In genomic region chr2:18815336-18815965, GRCm38 (mm10) we compare ENCODE assay signal across 27 mouse cellular contexts.
DNase-seq lines count a peak whose midpoint lies in the region; ATAC-seq lines count a peak whose summit lies in the region.
"Had no signal": no experiment of that assay in that cellular context is flagged by ENCODE, and none has a peak within 500 bp of the region (broad histone marks: within the 10 kb centered on the region; RNA-seq: fewer than 3 reads in every experiment).

No protein-coding gene starts in this region.

- peak; percentile 19 for DNase-seq in cerebellum, adult 9-10 months
- DNase-seq in kidney, postnatal 10 days, result peak; percentile 16
- DNase-seq in B cell, adult 2 months, result peak; percentile 63 to 66
- peak; percentile 44 to 62 for DNase-seq in cerebellum, postnatal 25 days
- DNase-seq in frontal cortex, postnatal 10 days (ENCODE audit: low spot score in 2 of 2), result no peak
- no peak for DNase-seq in ovary, postnatal 36 days (ENCODE audit: low spot score)
- DNase-seq: adrenal gland, adult 2 months; gastrocnemius, postnatal 14 days; heart, adult 11 months; kidney, adult 11 months; kidney, postnatal 36 days; liver, postnatal 0 days; retina, postnatal 1 day; right cerebral cortex, postnatal 14 days had no signal

- no peak overlapping the region for H3K4me2 ChIP-seq in kidney, embryonic 15.5 days
- H3K4me2 ChIP-seq: embryonic facial prominence, embryonic 15.5 days; forebrain, embryonic 13.5 days; heart, embryonic 15.5 days; hindbrain, embryonic 12.5 days; liver, embryonic 12.5 days; midbrain, embryonic 12.5 days; stomach, embryonic 15.5 days had no signal

- no peak overlapping the region for H3K4me3 ChIP-seq in kidney, embryonic 15.5 days (replicated peaks)
- H3K4me3 ChIP-seq: embryonic facial prominence, embryonic 15.5 days; forebrain, embryonic 13.5 days; heart, embryonic 10.5 days; heart, embryonic 15.5 days; hindbrain, embryonic 12.5 days; layer of hippocampus, adult 2 months; liver, embryonic 12.5 days; megakaryocyte, embryonic 14.5 days; midbrain, embryonic 12.5 days; stomach, embryonic 15.5 days had no signal

- H3K4me1 ChIP-seq in kidney, embryonic 15.5 days, result no peaks in the 10 kb centered on the region
- H3K4me1 ChIP-seq: embryonic facial prominence, embryonic 15.5 days; heart, embryonic 15.5 days; liver, embryonic 12.5 days; stomach, embryonic 15.5 days had no signal

- 79% methylated on average over 6 of the region's 6 CpGs for WGBS in kidney, embryonic 15.5 days

- no peaks in the 10 kb centered on the region for H3K9me3 ChIP-seq in kidney, embryonic 15.5 days (replicated peaks)
- H3K9me3 ChIP-seq: embryonic facial prominence, embryonic 15.5 days; forebrain, embryonic 13.5 days; heart, embryonic 10.5 days; heart, embryonic 15.5 days; hindbrain, embryonic 12.5 days; liver, embryonic 12.5 days; megakaryocyte, embryonic 14.5 days; midbrain, embryonic 12.5 days; stomach, embryonic 15.5 days had no signal

- no peaks in the 10 kb centered on the region for H3K27me3 ChIP-seq in kidney, embryonic 15.5 days
- H3K27me3 ChIP-seq: embryonic facial prominence, embryonic 15.5 days; forebrain, embryonic 13.5 days; heart, embryonic 15.5 days; hindbrain, embryonic 12.5 days; midbrain, embryonic 12.5 days; stomach, embryonic 15.5 days had no signal

- no peak; the same call in 1 of the 2 replicates for ATAC-seq in cerebellum, adult (ENCODE audit: insufficient number of reproducible peaks, low FRiP score, low TSS enrichment)
- no peak for ATAC-seq in kidney, embryonic 15.5 days (replicated peaks; ENCODE audit: low FRiP score)
- ATAC-seq: activated CD4-positive, CD25-positive, alpha-beta regulatory T cell, adult 4 months; forebrain, embryonic 13.5 days; liver, embryonic 12.5 days; liver, postnatal 0 days had no signal

- H3K36me3 ChIP-seq in kidney, embryonic 15.5 days, result no peaks in the 10 kb centered on the region
- H3K36me3 ChIP-seq: embryonic facial prominence, embryonic 15.5 days; heart, embryonic 10.5 days; heart, embryonic 15.5 days; hindbrain, embryonic 12.5 days; liver, embryonic 12.5 days; midbrain, embryonic 12.5 days; stomach, embryonic 15.5 days had no signal

- H3K9ac ChIP-seq in kidney, embryonic 15.5 days, result no peak overlapping the region
- H3K9ac ChIP-seq: embryonic facial prominence, embryonic 15.5 days; forebrain, embryonic 13.5 days; heart, embryonic 15.5 days; hindbrain, embryonic 12.5 days; liver, embryonic 12.5 days; liver, postnatal 0 days; midbrain, embryonic 12.5 days; stomach, embryonic 15.5 days had no signal

- no peak overlapping the region for H3K27ac ChIP-seq in kidney, embryonic 15.5 days
- H3K27ac ChIP-seq: embryonic facial prominence, embryonic 15.5 days; forebrain, embryonic 13.5 days; heart, embryonic 10.5 days; heart, embryonic 15.5 days; hindbrain, embryonic 12.5 days; layer of hippocampus, adult 2 months; liver, embryonic 12.5 days; midbrain, embryonic 12.5 days; stomach, embryonic 15.5 days had no signal

Comparison
In these comparisons a context has a peak if more than half of its experiments do, and no peak if none do; other contexts are left out.
1. DNase-seq: peak in cerebellum, adult 9-10 months (single experiment), kidney, postnatal 10 days (single experiment), B cell, adult 2 months (2 of 2) and cerebellum, postnatal 25 days (2 of 2); none in frontal cortex, postnatal 10 days (0 of 2) and ovary, postnatal 36 days (single experiment).